Mouse (Mus musculus) myocyte (in vitro differentiated cells): ENCODE data around the gene Numa1. TPM values are rescaled to one million over a fixed set of nuclear protein-coding genes. Genes with fewer than 3 reads are reported as not detected.
"Not testable (repeated sequence)": the region's sequence is repeated elsewhere in the genome, so short reads cannot be mapped to it uniquely, and the experiment has no call there.

ENCODE experiments used
- H3K27me3 ChIP-seq: one replicate; pipeline ENCODE4 v1.6.1; 2011; ENCODE audit not compliant: control insufficient read depth, insufficient read depth, insufficient read length
- H3K36me3 ChIP-seq: one replicate; pipeline ENCODE4 v1.6.1; 2011; ENCODE audit not compliant: control insufficient read depth, insufficient read depth
- H3K4me2 ChIP-seq: one replicate; pipeline ENCODE4 v1.6.1; 2011; ENCODE audit warnings: low read depth, control low read depth
- H3K4me3 ChIP-seq: one replicate; pipeline ENCODE4 v1.5.1; 2011; ENCODE audit warnings: mild to moderate bottlenecking, control low read depth, moderate library complexity
- H3K79me2 ChIP-seq: one replicate; pipeline ENCODE4 v1.6.1; 2011; ENCODE audit not compliant: control insufficient read depth, insufficient read depth
- H3ac ChIP-seq: one replicate; pipeline ENCODE4 v1.6.1; 2011; ENCODE audit not compliant: control insufficient read depth, insufficient read length
- CEBPB ChIP-seq: IDR thresholded peaks from 2 replicates; pipeline ENCODE4 v1.6.1; 2011; ENCODE audit warnings: mild to moderate bottlenecking, moderate library complexity; ENCODE audit not compliant: poor library complexity, insufficient read depth, severe bottlenecking
- E2F4 ChIP-seq: IDR thresholded peaks from one replicate; pipeline ENCODE4 v1.6.1; 2011; ENCODE audit warnings: mild to moderate bottlenecking, control low read depth, moderate library complexity; ENCODE audit not compliant: insufficient read depth
- MAX ChIP-seq: IDR thresholded peaks from one replicate; pipeline ENCODE4 v1.6.1; 2011; ENCODE audit warnings: low read depth, mild to moderate bottlenecking, control low read depth
- MYOD1 ChIP-seq, 3 experiments: IDR thresholded peaks; one replicate each; pipeline ENCODE4 v1.6.1; 2011; ENCODE audit warnings: control low read depth in 2 of 3, low read depth in 2 of 3, mild to moderate bottlenecking in 2 of 3, moderate library complexity in 1 of 3; ENCODE audit not compliant: insufficient read length in 2 of 3, control insufficient read depth in 1 of 3
- MYOG ChIP-seq, 3 experiments: IDR thresholded peaks; one replicate each; pipeline ENCODE4 v1.6.1; 2011; ENCODE audit warnings: control low read depth in 2 of 3, low read depth in 2 of 3, mild to moderate bottlenecking in 2 of 3; ENCODE audit not compliant: insufficient read length in 2 of 3, control insufficient read depth in 1 of 3, insufficient read depth in 1 of 3
- POLR2A ChIP-seq: IDR thresholded peaks from one replicate; pipeline ENCODE4 v1.6.1; 2011; ENCODE audit warnings: low read depth, mild to moderate bottlenecking, control low read depth, moderate library complexity; ENCODE audit not compliant: insufficient read length
- POLR2AphosphoS2 ChIP-seq: IDR thresholded peaks from one replicate; pipeline ENCODE4 v1.6.1; 2011; ENCODE audit warnings: low read depth, control low read depth; ENCODE audit not compliant: insufficient read length
- REST ChIP-seq: IDR thresholded peaks from one replicate; pipeline ENCODE4 v1.6.1; 2011; ENCODE audit warnings: mild to moderate bottlenecking, control low read depth, moderate library complexity; ENCODE audit not compliant: insufficient read depth, insufficient read length
- SRF ChIP-seq: IDR thresholded peaks from one replicate; pipeline ENCODE4 v1.6.1; 2011; ENCODE audit warnings: low read depth; ENCODE audit not compliant: control insufficient read depth, insufficient read length
- TCF12 ChIP-seq: IDR thresholded peaks from one replicate; pipeline ENCODE4 v1.6.1; 2011; ENCODE audit warnings: mild to moderate bottlenecking, control low read depth; ENCODE audit not compliant: poor library complexity, insufficient read depth, severe bottlenecking
- TCF3 ChIP-seq: IDR thresholded peaks from one replicate; pipeline ENCODE4 v1.6.1; 2011; ENCODE audit warnings: low read depth, control low read depth; ENCODE audit not compliant: insufficient read length
- USF1 ChIP-seq: IDR thresholded peaks from one replicate; pipeline ENCODE4 v1.6.1; 2011; ENCODE audit warnings: low read depth, mild to moderate bottlenecking, control low read depth, moderate library complexity
- polyA plus RNA-seq: library from polyadenylated mRNA; unstranded; fragments of >200 nt; fragmentation: generic; extraction: Trizol; gene quantifications from one replicate; pipeline ENCODE4 v1.2.1, GENCODE M21; 2012; ENCODE audit warnings: missing spikeins

Numa1 gene
- polyA plus RNA-seq, 1 experiment, result 60.3 TPM

- peaks cover 11% of the 10 kb centered on the region for H3K36me3 ChIP-seq
Observed at GRCm38 (mm10) chr7:101910138-101910537, 23.8 kb upstream of the Numa1 start.

DNA sequence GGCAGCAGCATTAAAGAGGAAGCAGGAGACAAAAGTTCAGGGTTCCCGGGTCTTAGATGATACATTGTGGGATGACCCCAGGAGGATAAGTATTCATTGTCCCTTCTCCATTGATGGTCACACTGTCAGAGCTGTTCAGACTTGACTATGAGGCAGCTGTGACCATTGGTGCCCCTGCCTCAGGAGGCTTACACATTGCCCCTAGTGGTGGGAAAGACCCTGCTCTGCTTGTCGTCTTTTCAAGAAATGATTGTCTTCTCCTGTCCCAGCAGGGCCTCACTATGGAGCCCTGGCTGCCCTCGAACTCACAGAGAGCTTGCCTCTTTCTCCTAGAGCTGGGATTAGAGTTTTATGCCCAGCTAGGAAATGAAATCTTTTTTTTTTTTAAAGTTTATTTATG, 21.9 kb upstream of the Numa1 start:
- no peaks in the 10 kb centered on the region for H3K27me3 ChIP-seq
- no peak for TF ChIP-seq MYOG (IDR thresholded peaks at IDR 0.05; ENCODE audit: control insufficient read depth in 1 of 3, insufficient read depth in 1 of 3, insufficient read length in 2 of 3, low read depth in 2 of 3)
- no peak for TF ChIP-seq TCF3
- TF ChIP-seq SRF, result no peak
- no peak for TF ChIP-seq CEBPB
- no peak for TF ChIP-seq TCF12
- no peak for TF ChIP-seq POLR2A
- no peak for TF ChIP-seq E2F4
- TF ChIP-seq USF1, result no peak
- no peak for TF ChIP-seq MAX
- TF ChIP-seq MYOD1 (IDR thresholded peaks at IDR 0.05; ENCODE audit: control insufficient read depth in 1 of 3, insufficient read length in 2 of 3, low read depth in 2 of 3), result no peak
- TF ChIP-seq REST, result no peak
- no peak for TF ChIP-seq POLR2AphosphoS2
- H3K4me3 ChIP-seq, result no peak overlapping the region
- H3K79me2 ChIP-seq, result peaks cover 16% of the 10 kb centered on the region
- H3ac ChIP-seq, result no peak overlapping the region
- H3K4me2 ChIP-seq, result no peak overlapping the region
- H3K36me3 ChIP-seq, result peaks cover 11% of the 10 kb centered on the region

More at GRCm38 (mm10) chr7:101910138-101910537, 23.8 kb upstream of the Numa1 start:
- Histone ChIP-seq H3ac (no peak overlapping the region), H3K27me3 (no peaks in the 10 kb centered on the region), H3K4me2 (no peak overlapping the region), H3K4me3 (no peak overlapping the region), H3K79me2 (peaks cover 27% of the 10 kb centered on the region)
- no peak for TF ChIP-seq MYOG (IDR thresholded peaks at IDR 0.05; ENCODE audit: control insufficient read depth in 1 of 3, insufficient read depth in 1 of 3, insufficient read length in 2 of 3, low read depth in 2 of 3)
- TF ChIP-seq MAX, result no peak
- TF ChIP-seq SRF, result no peak
- TF ChIP-seq USF1, result no peak
- no peak for TF ChIP-seq CEBPB
- no peak for TF ChIP-seq E2F4
- TF ChIP-seq POLR2AphosphoS2, result no peak
- TF ChIP-seq REST, result no peak
- TF ChIP-seq MYOD1 (IDR thresholded peaks at IDR 0.05; ENCODE audit: control insufficient read depth in 1 of 3, insufficient read length in 2 of 3, low read depth in 2 of 3), result no peak
- no peak for TF ChIP-seq TCF12
- TF ChIP-seq POLR2A, result no peak

DNA sequence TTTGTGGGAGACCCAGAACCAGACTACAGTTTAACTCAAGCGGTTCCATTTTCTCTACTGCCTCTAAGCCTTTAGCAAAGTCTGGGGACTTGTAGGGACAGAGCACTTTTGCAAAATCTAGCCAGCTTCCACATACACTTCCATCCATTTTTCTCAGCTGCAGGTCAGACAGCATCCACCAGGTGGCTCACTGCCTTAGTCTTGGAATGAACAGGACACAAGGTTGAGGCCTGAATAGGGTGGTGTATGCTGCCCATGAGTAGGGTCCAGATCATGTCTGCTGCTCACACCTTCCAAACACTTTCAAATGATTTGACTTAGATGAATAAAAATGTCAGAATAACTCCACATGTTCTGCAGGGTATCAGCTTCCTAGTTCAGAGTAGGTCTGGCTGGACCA, 15.8 kb upstream of the Numa1 start:
- Histone ChIP-seq H3K27me3 (no peaks in the 10 kb centered on the region), H3K4me3 (no peak overlapping the region), H3K36me3 (peaks cover 3% of the 10 kb centered on the region), H3K4me2 (no peak overlapping the region), H3K79me2 (no peaks in the 10 kb centered on the region), H3ac (no peak overlapping the region)
- TF ChIP-seq TCF12, result no peak
- no peak for TF ChIP-seq REST
- TF ChIP-seq MYOG (IDR thresholded peaks at IDR 0.05; ENCODE audit: control insufficient read depth in 1 of 3, insufficient read depth in 1 of 3, insufficient read length in 2 of 3, low read depth in 2 of 3), result no peak
- TF ChIP-seq SRF, result no peak
- no peak for TF ChIP-seq POLR2A
- TF ChIP-seq E2F4, result no peak
- TF ChIP-seq MAX, result no peak
- no peak for TF ChIP-seq POLR2AphosphoS2
- no peak for TF ChIP-seq USF1
- no peak for TF ChIP-seq MYOD1 (IDR thresholded peaks at IDR 0.05; ENCODE audit: control insufficient read depth in 1 of 3, insufficient read length in 2 of 3, low read depth in 2 of 3)
- TF ChIP-seq CEBPB, result no peak
- no peak for TF ChIP-seq TCF3

DNA sequence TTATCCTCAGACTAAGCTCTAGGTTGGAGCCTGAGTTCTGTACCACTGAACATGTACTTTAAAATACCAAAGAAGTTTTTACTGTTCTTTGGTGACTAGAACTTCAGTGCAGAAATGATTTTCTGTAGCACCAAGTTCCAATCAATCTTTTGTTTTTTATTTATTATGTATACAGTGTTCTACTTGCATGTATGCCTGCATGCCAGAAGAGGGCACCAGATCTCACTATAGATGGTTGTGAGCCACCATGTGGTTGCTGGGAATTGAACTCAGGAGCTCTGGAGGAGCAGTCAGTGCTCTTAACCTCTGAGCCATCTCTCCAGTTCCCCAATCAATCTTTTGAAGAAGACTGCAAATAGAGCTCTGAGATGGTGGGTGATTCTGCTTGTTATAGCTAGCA, 8.0 kb upstream of the Numa1 start:
- H3K27me3 ChIP-seq, H3K4me2 ChIP-seq, H3K79me2 ChIP-seq, H3K4me3 ChIP-seq, H3ac ChIP-seq, H3K36me3 ChIP-seq: not testable (repeated sequence)

GRCm38 (mm10) chr7:101928093-101928492, 5.8 kb upstream of the Numa1 start:
- TF ChIP-seq MYOD1 (IDR thresholded peaks at IDR 0.05; ENCODE audit: control insufficient read depth in 1 of 3, insufficient read length in 2 of 3, low read depth in 2 of 3), result no peak
- TF ChIP-seq CEBPB, result no peak
- no peak for TF ChIP-seq MYOG (IDR thresholded peaks at IDR 0.05; ENCODE audit: control insufficient read depth in 1 of 3, insufficient read depth in 1 of 3, insufficient read length in 2 of 3, low read depth in 2 of 3)
- no peak overlapping the region for H3K4me2 ChIP-seq
- H3ac ChIP-seq, result no peak overlapping the region
- no peaks in the 10 kb centered on the region for H3K27me3 ChIP-seq
- no peaks in the 10 kb centered on the region for H3K36me3 ChIP-seq
- no peak overlapping the region for H3K4me3 ChIP-seq
- H3K79me2 ChIP-seq, result peaks cover 11% of the 10 kb centered on the region
